Mouse (Mus musculus): Measurements from ENCODE around the gene Pik3r6. TPM values are rescaled to one million over a fixed set of nuclear protein-coding genes. Genes with fewer than 3 reads are reported as not detected.

Pik3r6 gene
- total RNA-seq, 2 experiments from 2014 or later: 2.0 to 2.5 TPM

DNA sequence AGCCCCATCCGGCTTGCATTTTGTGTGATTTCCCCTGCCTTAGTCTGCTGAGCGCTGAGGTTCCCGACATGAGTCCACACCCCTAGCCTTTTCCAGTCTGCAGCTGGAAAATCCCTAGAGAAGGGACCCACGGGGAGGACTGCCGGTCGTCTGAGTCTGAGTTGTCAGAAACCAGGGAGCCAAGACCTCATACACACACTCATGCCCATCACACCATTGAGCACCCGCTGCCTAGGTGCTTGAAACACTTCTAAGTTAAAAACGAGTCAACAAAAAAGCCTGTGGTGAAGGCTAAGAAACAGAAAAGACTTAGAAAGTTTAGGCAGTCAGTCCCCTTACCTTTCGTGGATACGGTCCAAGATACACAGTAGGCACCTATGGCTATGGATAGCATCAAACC is 15.1 kb upstream of the Pik3r6 start:
- DNase-seq (ENCODE audit: low spot score in 2 of 2): no peak

DNA sequence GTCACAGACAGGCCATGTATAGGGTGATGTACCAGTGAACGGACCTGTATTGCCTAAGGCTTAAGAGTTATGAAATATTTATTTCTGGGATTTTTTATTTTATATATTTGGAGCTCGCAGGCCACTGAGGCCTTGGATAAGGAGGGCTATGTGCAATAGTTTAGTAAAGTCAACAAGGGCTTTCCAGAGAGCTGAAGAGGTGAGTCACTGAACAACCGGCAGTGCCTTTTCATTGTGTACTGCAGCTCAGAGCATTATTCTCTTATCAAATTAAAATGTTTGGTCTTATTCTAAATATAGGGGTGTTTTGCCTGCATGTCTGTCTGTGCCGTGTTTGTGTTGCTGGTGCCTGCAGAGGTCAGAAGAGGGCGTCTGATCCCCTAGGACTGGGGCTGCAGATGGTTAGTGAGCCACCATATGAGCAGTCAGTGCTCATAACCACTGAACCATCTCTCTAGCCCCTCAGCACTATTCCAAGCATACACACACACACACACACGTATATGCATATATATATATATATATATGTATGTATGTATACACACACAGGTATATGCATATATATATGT is 14.5 kb upstream of the Pik3r6 start:
- no peak for DNase-seq (ENCODE audit: low spot score in 2 of 2)

DNA sequence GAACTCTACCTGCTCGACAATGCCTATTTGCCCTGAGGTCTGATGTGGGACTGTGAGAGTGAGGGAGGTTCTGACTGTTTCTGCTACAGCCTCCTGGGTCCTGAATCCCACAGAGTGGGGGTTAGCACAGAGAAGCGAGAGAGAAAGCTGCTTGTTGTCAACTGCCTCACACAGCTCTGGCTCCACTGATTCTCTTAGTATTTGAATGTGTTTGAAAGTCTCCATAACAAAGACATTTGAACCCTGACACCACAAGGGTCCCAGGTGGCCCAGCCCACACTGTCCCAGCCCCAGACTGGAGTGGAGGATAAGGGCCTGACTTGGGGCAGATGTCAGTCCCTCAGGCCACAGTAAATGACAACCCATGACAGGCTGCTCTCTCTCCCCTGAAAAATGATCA is 13.6 kb upstream of the Pik3r6 start:
- DNase-seq (ENCODE audit: low spot score in 2 of 2): no peak

DNA sequence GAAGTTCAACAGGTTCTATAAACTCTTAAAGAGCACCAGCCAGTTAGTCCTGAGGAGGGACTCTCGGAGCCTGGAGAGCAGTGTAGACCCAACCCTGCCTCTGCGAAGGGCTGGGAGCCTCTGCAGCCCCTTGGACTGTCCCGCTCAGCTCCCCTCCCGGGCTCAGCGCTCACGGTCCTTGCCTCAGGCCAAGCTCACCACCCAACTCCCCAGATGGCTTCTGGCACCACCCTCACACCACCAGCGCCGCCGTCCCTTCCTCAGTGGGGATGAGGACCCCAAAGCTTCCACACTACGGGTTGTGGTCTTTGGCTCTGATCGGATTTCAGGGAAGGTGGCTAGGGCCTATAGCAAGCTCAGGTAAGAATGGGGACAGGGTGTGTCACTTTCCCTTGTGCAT is 10.2 kb upstream of the Pik3r6 start:
- DNase-seq (ENCODE audit: low spot score in 2 of 2): no peak

DNA sequence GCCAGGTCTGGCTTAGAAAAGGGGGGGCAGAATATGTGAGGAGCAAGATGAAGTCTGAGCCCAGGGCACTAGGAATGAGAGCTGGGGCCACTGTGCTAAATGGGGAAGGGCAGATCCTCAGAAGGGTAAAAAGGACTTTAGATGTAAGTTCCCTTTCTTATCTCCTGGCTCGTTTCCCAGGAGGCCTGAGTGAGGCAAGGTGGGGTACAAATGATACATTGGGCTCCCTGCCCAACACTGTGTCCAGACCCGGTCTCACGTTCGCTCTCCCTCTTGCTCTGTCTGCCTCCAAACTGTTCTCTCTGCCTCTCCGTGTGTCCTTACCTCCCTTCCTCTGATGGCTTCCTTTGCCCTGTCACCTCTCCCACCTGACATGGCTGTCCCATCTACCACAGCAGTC is 9.1 kb upstream of the Pik3r6 start:
- DNase-seq (ENCODE audit: low spot score in 2 of 2): no peak

DNA sequence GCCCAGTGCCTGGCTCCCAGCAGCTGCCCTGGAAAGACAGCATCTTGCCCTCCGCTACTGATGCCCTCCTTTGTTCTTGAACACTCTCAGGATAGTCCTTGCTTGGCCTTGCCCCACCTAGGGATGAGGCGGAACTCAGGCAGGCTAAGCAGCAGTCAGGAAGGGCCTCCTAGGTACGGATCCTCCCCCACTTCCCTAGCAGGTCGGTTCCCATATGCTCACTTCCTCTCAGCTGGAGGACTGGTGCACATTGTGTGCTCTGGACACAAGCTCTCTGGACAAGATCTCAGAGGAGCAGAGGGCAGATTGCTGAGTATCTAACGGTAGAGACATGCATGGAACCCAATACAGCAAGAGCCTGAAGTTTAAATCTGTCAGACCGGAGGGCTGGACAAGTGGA is 5.7 kb upstream of the Pik3r6 start:
- DNase-seq (ENCODE audit: low spot score in 2 of 2): no peak

DNA sequence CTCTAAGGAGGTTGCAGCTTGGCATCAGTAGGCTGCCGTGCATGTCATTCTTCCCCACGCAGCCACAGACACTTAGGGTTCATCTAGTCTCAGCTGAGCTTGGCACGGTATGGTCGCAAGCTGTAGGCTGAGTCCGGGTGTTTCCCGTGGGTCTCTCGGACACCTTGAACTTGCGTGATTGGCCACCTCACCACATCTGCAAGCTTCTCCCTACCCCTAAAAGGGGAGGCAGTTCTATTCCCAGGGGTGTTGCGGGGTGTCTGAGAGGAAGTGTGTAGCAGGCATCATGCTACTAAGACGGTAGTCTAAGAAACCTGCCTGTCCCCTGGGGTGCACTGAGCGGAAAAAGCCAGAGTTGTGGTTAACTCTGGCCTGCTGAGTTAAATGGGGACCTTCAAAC is 4.3 kb upstream of the Pik3r6 start:
- no peak for DNase-seq (ENCODE audit: low spot score in 2 of 2)

DNA sequence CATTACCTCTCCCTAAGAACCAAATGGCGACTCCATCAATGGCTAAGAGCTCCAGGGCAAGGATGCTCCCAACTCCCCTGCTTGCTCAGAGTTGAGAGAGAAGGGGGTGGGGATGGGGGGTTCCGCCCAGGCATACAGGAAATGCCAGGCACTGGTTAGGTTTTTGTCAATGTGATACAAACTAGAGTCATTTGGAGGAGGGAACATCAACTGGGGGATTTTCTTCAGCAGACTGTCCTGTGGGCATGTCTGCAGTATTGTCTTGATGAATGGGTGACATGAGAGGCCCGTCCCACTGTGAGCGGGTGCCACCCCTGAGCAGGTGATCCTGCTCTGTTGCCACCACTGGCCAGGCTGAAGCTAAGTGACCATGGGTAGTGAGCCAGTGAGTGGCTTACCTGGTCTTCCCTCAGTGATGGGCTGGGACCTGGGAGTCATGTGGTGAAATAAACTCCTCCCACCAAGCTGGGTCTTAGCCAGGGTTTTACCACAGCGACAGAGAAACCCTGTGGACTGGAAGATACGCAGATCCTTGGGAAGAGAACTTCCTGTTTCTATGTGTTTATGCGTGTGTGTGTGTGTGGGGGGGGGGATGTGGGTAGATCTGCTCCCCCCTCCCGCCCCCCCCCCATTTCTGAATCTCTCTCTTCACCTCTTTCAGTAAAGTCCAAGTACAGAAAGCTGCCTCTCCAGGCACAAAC is 3.7 kb upstream of the Pik3r6 start:
- DNase-seq (ENCODE audit: low spot score in 2 of 2): no peak

DNA sequence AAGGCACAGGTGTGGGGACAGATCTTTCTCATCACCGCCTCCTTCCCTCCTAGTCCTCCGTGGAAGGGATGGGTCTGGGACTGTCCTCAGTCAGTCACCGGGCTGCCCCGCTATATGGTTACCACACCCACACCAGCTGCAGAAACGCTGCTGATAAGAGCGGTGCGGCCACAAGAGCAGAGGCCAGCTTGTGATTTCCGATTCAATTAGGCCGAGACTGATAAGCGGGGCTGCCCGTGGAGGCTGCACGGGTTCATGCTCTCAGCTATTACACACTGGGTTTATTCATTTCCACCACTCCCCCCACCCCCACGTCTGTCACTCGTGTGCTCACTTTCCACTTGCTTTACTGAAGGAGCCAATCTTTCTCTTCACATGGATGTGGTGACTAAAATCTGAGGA is 1.9 kb upstream of the Pik3r6 start:
- no peak for DNase-seq (ENCODE audit: low spot score in 2 of 2)

DNA sequence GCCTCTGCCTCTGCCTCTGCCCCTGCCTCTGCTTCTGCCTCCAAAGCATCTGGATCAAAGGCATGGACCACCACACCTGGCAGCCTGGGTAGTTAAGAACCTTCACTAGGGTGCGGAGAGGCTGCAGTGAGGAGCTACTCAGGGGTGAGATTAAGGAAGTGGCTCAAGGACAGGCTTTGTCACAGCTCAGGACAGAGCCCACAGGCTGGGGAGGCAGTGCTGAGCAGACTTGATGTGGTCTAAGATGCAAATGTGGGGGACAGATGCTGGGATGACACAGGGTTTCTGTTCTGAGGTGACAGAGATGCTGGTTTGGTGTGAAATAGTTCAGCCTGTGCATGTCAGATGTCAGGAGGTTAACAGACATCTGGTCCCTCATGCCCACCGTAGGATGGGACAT is 411 bp upstream of the Pik3r6 start:
- no peak for DNase-seq (ENCODE audit: low spot score in 2 of 2)

DNA sequence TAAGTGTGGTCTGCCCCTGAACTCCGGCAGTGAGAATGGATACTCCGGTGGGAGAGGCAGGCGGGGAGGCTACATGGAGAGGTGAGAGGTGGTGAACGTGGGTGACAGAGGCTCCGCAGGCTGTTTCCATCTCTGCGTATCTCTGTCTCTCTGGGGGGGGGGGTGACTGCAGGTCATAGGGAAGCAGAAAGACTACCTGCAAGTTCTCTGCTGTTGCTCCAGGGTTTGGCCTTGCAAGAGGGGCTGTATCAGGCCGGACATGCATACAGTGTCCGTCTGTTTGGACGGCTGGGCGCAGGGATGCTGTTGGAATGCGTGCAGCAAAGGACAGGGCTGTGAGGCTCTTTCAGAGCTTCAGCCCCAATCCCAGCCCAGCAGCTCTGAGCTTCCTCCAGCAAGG is 2.1 kb downstream of the Pik3r6 start:
- DNase-seq (ENCODE audit: low spot score in 2 of 2): no peak

DNA sequence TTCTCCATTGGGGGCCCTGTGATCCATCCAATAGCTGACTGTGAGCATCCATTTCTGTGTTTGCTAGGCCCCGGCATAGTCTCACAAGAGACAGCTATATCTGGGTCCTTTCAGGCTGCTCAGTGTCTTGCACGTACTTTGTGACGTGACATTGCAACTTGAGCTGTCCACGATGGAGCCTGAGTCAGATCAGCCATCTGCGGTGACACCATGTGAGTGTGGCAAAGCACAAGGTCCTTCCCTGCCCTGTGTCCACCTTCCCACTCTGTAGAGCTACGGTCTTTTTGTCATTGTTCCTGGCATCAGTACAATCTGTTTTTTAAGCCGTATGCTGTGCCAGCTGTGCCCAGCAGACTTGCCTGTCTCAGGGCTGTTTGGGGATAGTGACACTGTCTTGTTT is 4.4 kb downstream of the Pik3r6 start:
- no peak for DNase-seq (ENCODE audit: low spot score in 2 of 2)

DNA sequence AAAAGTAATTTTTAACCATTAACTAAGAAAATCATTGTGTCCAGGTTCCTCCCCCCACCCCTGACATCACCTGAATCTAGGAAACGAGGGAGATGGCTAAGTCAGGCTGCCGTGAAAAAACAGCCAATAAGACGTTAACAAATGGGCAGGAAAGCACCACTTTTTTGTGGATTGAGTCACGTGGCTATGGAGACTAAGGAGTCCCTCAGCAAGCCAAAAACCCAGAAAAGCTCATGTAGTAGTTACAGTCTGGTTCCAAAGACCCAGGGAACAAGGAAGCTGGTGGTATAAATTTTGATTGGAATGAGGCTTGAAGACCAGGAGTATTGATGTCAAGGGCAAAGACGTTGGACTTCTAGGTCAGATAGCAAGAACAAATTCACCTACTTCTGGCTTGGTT is 5.8 kb downstream of the Pik3r6 start:
- DNase-seq (ENCODE audit: low spot score in 2 of 2): no peak

DNA sequence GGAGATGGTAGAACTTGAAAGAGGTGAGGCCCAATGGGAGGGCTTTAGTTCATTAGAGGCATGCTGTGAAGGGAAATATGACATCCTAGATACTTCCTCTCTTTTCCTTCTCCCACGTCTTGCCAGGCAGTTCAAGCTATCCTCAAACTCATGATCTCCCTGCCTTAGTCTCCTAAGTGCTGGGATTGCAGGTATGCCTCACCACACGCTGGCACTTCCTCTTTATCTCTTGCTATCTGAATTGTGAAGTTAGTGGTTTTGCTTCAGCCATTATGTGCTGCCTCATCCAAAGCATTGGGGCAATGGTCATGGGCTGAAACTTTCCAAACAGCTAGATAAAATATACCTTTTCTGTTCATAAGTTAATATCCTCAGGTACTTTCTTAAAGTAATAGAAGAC is 6.4 kb downstream of the Pik3r6 start:
- DNase-seq (ENCODE audit: low spot score in 2 of 2): no peak

DNA sequence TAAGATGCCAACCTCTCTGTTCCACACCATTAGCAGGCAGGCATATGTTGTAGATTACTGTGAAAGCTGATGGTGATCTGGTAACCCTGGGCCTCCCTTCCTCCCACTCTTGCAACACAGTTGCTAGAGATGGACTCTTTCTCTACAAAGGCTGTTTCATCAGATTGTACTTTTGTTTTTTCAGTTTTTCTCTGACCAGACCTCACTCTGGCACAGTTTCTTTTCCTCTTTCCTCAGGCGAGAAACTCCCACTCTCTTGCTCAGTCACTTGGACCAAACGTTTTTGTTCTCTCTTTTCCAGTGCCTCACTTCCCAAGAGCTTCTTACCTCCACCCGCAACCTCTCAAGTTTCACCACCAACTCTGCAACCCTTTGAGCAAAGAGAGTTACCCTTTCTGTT is 11.2 kb downstream of the Pik3r6 start:
- DNase-seq (ENCODE audit: low spot score in 2 of 2): no peak

DNA sequence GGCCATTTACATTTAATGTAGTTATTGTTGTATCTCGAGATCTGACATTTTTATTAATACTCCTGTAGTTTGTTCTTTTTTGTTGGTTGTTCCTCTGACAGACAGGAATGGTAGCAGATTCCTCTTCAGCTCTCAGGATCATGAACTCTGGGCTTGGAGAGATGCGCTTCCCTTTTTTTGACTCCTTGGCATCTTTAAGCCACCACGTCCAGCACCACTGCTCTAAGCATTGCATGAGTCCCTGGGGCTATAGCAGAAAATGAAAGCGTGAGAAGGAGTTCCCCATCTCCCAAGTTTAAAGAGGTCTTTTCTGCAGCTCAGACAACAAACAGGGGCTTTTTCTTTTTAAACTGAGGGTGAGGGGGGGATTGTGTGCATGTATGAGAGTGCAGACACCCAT is 16.5 kb downstream of the Pik3r6 start:
- DNase-seq (ENCODE audit: low spot score in 2 of 2): no peak

DNA sequence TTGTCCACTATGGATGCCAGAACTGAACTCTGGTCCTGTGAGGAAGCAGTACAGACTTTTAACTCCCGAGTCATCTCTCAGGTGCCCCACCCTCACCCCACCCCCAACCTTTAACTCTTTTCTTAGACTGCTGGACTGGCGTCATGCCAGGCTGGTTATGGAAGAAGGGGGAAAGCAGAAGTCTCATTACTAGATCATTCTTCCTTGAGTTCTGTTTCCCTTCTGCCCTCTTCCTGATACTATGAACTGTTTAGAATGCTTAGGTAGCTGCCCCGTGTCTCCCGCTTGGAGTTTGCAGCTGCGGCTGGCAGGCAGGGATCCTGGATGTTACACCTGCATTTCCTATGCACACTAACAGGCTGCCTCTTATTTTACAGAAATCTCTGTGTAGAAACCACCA is 17.0 kb downstream of the Pik3r6 start:
- DNase-seq (ENCODE audit: low spot score in 2 of 2): no peak

DNA sequence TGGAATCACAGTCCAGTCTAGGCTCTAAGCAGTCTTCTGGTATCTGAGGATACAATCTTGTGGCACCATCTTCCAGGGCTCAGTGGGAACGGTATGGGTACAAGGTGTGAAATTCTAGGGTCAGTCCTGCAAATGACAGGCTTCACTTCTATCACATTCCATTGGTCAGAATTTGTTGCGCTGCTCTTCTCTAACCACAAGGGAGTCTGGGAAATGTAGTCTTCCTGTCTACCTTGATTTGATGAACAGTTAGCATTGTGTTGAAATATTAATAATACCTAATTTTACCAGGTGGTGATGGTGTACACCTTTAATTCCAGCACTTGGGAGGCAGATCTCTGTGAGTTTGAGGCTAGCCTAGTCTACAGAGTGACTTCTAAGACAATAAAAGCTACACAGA is 17.6 kb downstream of the Pik3r6 start:
- no peak for DNase-seq (ENCODE audit: low spot score in 2 of 2)

DNA sequence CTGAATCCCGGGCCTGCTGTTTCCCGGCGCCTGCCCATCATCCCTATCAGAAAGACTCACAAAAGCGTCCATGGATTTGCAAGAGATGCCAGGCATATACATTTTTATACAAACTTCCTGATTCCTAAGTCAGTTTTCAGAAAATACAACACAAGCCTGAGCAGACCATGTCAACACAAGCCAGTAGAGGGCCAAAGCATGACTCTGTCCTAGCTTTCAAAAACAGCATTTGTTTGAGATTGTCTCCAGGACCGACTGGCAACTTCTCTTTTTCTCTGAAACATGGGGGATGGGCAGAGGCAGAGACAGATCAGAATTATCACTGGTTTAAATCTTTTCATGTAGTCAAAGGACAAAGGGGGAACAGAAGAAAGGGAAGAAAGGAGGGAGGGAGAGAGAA is 18.5 kb downstream of the Pik3r6 start:
- no peak for DNase-seq (ENCODE audit: low spot score in 2 of 2)

DNA sequence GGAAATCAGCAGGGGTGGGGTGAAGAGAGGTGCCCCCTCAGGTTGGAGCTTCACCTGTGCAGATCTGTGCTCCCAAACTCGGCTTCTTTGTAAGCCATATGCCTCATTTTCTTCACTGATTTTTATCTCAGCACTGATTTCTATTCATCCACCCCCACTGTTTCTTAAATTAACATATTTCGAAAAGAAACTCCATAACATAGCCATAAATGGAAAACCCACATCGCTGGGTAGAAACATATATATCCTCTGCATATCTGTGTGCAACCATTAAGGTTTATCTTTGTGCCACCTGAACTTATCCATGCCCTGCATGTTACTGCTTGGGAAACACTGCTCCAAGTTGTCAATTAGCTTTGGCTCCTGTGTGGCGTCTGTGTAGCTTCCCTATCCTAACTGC is 23.6 kb downstream of the Pik3r6 start:
- DNase-seq (ENCODE audit: low spot score in 2 of 2): no peak

DNA sequence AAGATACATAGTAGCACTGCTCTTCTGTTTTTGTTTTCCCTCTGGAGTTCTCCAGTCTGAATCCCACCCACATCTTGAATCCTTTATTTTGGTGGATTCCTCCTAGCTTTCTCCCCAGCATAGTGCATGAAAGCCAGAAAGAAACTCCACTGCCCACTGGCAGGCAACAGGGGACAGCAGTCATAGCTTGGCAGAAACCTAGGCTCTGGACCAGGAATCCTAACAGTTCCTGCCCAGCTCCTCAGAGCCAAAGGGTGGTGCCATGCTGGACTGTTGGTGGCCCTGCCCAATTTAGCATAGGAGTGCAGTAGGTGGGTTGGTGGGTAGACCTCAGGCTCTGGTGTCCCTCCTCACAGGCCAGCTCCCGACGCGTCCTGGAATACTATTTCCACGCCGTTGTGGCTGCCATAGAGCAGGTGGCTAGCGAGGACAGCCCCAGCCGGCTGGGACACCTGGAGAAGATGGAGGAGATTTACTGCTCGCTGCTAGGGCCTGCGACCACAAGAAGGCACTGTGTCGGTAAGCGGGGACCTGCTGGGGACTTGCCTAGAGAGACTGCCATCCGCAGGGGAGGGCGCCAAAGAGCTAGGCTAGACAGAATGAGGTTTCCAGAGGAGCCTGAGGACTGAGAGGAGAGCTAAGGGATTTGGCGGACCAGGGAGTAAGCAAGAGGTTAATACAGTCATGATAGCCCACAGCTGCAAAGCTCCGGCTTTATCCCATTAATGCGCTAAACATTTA is 28.4 kb downstream of the Pik3r6 start:
- DNase-seq (ENCODE audit: low spot score in 2 of 2): peak; percentile 63 to 73

DNA sequence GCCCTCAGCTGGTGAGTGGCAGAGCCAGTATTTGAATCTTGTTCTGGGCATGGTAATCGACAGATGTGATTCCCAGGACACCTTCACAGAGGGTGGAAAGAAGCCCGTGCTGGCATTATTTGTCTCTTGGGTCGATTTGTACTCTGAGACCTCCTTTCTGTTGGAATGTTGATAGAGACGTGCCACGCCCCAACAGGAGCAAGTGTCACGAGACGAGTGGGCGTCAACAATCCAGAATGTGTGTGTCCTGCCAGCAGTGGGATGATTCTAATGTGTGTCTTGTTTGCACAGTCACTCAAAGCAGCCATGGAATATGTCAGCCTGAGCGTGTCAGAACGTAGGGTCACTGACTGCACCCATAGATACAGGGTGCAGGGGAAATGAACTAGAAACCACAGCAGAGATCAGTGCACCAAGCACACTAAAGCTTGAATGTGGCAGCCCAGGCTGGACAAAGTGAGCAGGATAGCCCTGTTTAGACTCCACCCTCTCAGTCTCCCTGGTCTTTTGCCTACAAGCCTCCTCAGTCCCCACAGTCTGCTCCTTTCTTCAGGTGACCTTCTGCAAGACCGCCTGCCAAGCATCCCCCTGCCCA is 29.2 kb downstream of the Pik3r6 start:
- DNase-seq (ENCODE audit: low spot score in 2 of 2): no peak
